In genomic region chr2:113440326-113441197, GRCm38 (mm10) we compare ENCODE assay signal across 8 mouse cellular contexts.
DNase-seq lines count a peak whose midpoint lies in the region; ATAC-seq and TF ChIP-seq lines count a peak whose summit lies in the region.

No protein-coding gene starts in this region.

- TF ChIP-seq POLR2A in brain, embryonic 14.5 days (IDR thresholded peaks at IDR 0.05; ENCODE audit: borderline replicate concordance, extremely low read depth, insufficient read depth, insufficient read length, poor library complexity, severe bottlenecking), result no peak

- TF ChIP-seq CTCF in brain, embryonic 14.5 days (IDR thresholded peaks at IDR 0.05; ENCODE audit: borderline replicate concordance, extremely low read depth, insufficient read depth, insufficient read length), result no peak

- 11% methylated on average over 22 of the region's 22 CpGs for WGBS in liver, embryonic 15.5 days (ENCODE audit: insufficient replicate concordance)
- 7% methylated on average over 22 of the region's 22 CpGs for WGBS in neural tube, embryonic 11.5 days

- H3K27me3 ChIP-seq in liver, embryonic 15.5 days, result no peaks in the 10 kb centered on the region
- H3K27me3 ChIP-seq in neural tube, embryonic 11.5 days (ENCODE audit: control insufficient read depth, insufficient read depth, low read length), result no peaks in the 10 kb centered on the region

- no peaks in the 10 kb centered on the region for H3K36me3 ChIP-seq in liver, embryonic 15.5 days (replicated peaks)
- H3K36me3 ChIP-seq in neural tube, embryonic 11.5 days (ENCODE audit: control insufficient read depth, insufficient read depth, low read length), result no peaks in the 10 kb centered on the region

- DNase-seq in ES-CJ7 (ENCODE audit: low read depth, low spot score), result peak; percentile 78
- peak; percentile 27 for DNase-seq in brain, embryonic 14.5 days (ENCODE audit: low read depth)
- DNase-seq in gastrocnemius, postnatal 4 days (ENCODE audit: low spot score in 2 of 2), result peak; percentile 16 to 21
- peak; percentile 39 for DNase-seq in neural tube, embryonic 11.5 days (ENCODE audit: low spot score)
- DNase-seq in cerebellum, adult 11-12 months, result no peak
- DNase-seq in left cerebral cortex, adult 8-10 months (ENCODE audit: low spot score in 2 of 2), result no peak

- H3K9ac ChIP-seq in liver, embryonic 15.5 days, result no peak overlapping the region
- peak overlapping the region; percentile 44 for H3K9ac ChIP-seq in neural tube, embryonic 11.5 days (ENCODE audit: low read length)

- H3K4me3 ChIP-seq in liver, embryonic 15.5 days (replicated peaks), result peak overlapping the region; percentile 39
- H3K4me3 ChIP-seq in neural tube, embryonic 11.5 days (ENCODE audit: low read depth, low read length), result peak overlapping the region; percentile 23; the same call in 1 of the 2 replicates

- no peaks in the 10 kb centered on the region for H3K9me3 ChIP-seq in liver, embryonic 15.5 days (replicated peaks)
- H3K9me3 ChIP-seq in neural tube, embryonic 11.5 days (ENCODE audit: control insufficient read depth, low read length), result no peaks in the 10 kb centered on the region

- ATAC-seq in inflammation-experienced regulatory T-cells, adult 6 months, result peak; percentile 17
- ATAC-seq in liver, embryonic 15.5 days (ENCODE audit: insufficient read depth), result peak; percentile 31; the same call in 1 of the 2 replicates
- no peak; the same call in 1 of the 2 replicates for ATAC-seq in neural tube, embryonic 11.5 days (ENCODE audit: insufficient read depth, low FRiP score, low TSS enrichment)

- H3K27ac ChIP-seq in liver, embryonic 15.5 days (replicated peaks), result no peak overlapping the region
- H3K27ac ChIP-seq in neural tube, embryonic 11.5 days (ENCODE audit: low read depth, low read length), result no peak overlapping the region

- peak overlapping the region; percentile 61 for H3K4me2 ChIP-seq in liver, embryonic 15.5 days
- peak overlapping the region; percentile 41 for H3K4me2 ChIP-seq in neural tube, embryonic 11.5 days (ENCODE audit: low read depth)

- no peaks in the 10 kb centered on the region for H3K4me1 ChIP-seq in liver, embryonic 15.5 days (replicated peaks)
- H3K4me1 ChIP-seq in neural tube, embryonic 11.5 days (ENCODE audit: control insufficient read depth, insufficient read depth, low read length), result no peaks in the 10 kb centered on the region

Comparison
In these comparisons a context has a peak if more than half of its experiments do, and no peak if none do; other contexts are left out.
1. DNase-seq: peak in ES-CJ7 (single experiment), brain, embryonic 14.5 days (single experiment), gastrocnemius, postnatal 4 days (2 of 2) and neural tube, embryonic 11.5 days (single experiment); none in cerebellum, adult 11-12 months (single experiment) and left cerebral cortex, adult 8-10 months (0 of 2).